Mouse (Mus musculus) skeletal muscle tissue, adult 2 months (tissue): ENCODE measurements around the gene Fsip1.
A peak's percentile ranks its signal among the peaks of the same experiment; 100 is the strongest.

Source experiments
- DNase-seq: peaks from one replicate; pipeline ENCODE4 v3.0.0-alpha.2; 2012; ENCODE audit warnings: low read depth, low spot score

Fsip1 gene

GRCm38 (mm10) chr2:118125211-118125939, 131.4 kb downstream of the Fsip1 start:
- no peak for DNase-seq

DNA sequence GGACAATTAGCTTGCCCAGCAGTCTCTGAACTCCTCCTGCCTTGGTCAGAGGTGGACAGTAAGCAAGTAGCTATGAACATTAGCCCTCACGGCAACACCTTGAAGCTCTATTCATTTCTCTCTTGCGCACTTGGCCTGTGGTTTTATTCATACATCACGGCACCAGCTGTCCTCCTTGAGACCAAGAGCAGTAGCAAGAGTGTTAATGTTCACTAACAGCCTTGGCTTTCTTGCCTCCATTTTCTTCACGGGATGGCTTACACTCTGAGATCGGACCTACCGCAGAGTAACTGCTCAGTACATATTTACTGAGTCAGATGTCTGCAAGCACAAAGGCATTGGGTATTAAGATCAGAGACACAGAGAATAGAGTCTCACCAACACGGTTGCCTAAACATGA, 132.3 kb downstream of the Fsip1 start:
- no peak for DNase-seq

GRCm38 (mm10) chr2:118123743-118124142, 133.0 kb downstream of the Fsip1 start:
- no peak for DNase-seq

DNA sequence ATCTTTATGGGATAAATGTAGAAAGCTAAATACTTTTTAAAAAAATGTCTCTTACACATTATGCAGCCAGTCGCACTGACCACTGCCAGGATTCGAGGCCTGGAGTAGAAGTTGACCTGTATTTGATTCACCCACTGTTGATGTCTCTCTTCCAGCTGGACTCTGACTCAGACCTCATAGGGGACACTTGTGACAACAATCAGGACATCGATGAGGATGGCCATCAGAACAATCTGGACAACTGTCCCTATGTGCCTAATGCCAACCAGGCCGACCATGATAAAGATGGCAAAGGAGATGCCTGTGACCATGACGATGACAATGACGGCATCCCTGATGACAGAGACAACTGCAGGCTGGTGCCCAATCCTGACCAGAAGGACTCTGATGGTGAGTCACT, 134.5 kb downstream of the Fsip1 start:
- no peak for DNase-seq

DNA sequence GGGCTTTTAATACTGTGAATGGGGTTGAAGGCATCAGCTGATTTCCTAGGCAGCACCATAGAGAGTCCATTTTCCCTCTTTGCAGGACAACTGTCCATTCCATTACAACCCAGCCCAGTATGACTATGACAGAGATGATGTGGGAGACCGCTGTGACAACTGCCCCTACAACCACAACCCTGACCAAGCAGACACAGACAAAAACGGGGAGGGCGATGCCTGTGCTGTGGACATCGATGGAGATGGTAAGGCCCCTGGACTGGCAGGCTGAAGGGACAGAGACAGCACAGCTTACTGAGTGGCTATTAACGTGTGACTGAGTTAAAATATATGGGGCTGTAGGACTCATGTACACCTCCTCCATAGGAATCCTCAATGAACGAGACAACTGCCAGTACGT, 136.0 kb downstream of the Fsip1 start:
- no peak for DNase-seq

DNA sequence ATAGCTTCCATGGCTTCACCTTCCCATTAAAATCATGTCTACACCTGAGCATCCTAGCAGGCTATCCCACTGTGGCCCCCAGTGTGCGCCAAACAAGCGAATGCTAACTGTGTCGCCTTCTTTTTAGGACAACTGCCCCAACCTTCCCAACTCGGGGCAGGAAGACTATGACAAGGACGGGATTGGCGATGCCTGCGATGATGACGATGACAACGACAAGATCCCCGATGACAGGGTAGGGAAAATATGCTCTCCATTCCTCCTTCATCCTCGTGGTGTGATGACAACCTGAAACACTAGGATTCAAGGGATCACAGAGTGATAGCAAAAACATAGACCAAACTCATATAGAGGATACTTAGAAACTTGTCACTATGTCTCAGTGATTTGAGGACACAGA, 136.7 kb downstream of the Fsip1 start:
- no peak for DNase-seq

DNA sequence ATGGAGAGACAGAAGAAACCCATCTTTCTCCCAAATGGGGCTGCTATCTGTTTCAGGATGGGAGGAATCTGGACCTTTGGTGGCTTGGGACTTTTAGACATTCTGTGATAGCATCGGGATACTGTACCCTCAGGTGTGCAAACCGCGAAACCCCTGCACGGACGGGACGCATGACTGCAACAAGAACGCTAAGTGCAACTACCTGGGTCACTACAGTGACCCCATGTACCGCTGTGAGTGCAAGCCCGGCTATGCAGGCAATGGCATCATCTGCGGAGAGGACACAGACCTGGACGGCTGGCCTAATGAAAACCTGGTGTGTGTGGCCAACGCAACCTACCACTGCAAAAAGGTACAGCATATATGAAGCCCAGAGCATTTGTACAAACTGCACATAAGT, 137.1 kb downstream of the Fsip1 start:
- DNase-seq, result no peak

DNA sequence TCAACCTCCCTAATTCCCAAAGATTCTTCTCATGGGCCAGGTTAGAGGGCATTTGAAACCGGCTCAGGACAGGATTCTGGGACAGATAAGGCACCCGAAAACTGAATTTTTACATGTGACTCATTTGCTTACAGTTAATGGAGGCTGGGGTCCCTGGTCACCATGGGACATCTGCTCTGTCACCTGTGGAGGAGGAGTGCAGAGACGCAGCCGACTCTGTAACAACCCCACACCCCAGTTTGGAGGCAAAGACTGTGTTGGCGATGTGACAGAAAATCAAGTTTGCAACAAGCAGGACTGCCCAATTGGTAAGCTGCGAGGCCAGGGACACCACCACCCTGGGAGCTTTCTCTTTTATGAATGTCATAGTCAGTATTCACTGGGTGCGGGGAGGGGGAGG, 138.3 kb downstream of the Fsip1 start:
- DNase-seq, result no peak

DNA sequence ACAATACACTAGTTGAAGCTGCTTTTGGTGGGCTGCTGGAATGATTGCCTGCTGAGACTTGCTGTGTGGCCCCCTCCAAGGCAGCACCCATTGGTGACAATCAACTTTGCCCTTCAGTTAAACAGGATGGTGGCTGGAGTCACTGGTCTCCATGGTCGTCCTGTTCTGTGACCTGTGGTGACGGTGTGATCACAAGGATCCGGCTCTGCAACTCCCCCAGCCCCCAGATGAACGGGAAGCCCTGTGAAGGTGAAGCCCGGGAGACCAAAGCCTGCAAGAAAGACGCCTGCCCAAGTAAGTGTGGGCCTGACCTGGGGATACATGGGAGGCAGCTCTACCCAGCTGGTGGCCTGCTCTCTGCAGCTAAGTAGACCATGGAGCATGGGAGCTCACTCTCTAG, 138.7 kb downstream of the Fsip1 start:
- no peak for DNase-seq

- DNase-seq, result no peak
These were observed 139.4 kb downstream of the Fsip1 start for GRCm38 (mm10) chr2:118117401-118117800.

GRCm38 (mm10) chr2:118116754-118117290, 139.9 kb downstream of the Fsip1 start:
- no peak for DNase-seq

GRCm38 (mm10) chr2:118116180-118116579, 140.6 kb downstream of the Fsip1 start:
- no peak for DNase-seq

DNA sequence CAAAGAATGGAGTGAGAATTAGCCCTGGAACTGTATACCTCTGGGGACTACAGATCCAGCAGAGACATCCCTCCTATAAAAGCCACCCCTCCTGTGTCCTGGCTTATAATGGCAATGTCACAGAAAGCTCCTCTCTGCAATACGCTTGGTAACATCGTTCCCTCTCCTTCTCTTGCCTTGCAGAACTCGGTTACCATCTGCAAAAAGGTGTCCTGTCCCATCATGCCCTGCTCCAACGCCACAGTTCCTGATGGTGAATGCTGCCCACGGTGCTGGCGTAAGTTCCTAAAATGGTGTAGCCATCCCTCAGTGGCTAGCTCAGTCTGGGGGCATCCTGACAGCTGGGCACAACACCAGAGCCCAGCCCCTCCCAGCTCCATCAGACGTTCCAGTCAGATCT, 141.1 kb downstream of the Fsip1 start:
- no peak for DNase-seq

- DNase-seq, result no peak
These were observed 142.1 kb downstream of the Fsip1 start for GRCm38 (mm10) chr2:118114671-118115070.

DNA sequence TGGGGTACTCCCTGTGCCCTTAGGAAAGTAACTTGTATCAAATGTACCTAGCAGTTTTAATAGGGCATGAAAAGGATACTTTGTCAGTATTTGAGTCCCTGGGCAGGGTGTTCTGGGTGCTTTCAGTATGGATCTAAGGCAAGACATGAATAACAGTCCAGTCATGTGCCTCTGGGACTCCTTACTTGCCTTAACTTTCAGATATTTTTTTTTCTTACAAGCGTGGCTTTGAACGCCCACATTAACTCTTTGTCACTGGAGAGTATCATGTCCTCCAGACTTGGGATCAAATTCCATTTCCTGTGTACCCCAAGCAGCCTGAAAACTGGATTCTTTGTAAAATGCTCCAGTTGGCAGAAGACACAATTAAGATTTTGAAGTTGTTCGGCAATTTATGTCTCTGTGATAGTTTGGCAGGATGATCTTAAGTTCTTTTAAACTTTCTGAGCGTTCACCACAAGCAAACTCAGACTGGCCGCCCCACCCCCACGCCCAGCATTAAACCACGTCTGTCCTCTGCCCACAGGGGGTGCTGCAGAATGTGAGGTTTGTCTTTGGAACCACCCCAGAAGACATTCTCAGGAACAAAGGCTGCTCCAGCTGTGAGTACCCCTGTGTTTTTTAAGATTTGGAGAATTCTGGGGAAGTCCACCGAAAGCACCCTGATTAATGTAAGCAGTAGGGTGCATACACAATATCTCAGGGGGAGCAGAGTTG, 142.8 kb downstream of the Fsip1 start:
- DNase-seq, result no peak

DNA sequence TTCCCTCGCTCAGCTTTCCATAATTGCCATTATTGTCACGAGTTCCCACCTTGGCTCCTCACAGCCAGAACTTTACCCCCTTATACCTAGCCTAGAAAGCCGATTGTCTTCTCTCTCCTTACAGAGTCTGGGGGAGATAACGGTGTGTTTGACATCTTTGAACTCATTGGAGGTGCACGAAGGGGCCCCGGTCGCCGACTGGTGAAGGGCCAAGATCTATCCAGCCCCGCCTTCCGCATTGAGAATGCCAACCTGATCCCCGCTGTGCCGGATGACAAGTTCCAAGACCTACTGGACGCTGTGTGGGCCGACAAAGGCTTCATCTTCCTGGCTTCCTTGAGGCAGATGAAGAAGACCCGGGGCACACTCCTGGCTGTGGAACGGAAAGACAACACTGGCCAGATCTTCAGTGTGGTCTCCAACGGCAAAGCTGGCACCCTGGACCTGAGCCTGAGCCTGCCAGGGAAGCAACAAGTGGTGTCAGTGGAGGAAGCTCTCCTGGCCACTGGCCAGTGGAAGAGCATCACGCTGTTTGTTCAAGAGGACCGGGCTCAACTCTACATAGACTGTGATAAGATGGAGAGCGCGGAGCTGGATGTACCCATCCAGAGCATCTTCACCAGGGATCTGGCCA, 143.8 kb downstream of the Fsip1 start:
- DNase-seq, result peak; percentile 18

- no peak for DNase-seq
These were observed 144.3 kb downstream of the Fsip1 start for GRCm38 (mm10) chr2:118112438-118112837.

DNA sequence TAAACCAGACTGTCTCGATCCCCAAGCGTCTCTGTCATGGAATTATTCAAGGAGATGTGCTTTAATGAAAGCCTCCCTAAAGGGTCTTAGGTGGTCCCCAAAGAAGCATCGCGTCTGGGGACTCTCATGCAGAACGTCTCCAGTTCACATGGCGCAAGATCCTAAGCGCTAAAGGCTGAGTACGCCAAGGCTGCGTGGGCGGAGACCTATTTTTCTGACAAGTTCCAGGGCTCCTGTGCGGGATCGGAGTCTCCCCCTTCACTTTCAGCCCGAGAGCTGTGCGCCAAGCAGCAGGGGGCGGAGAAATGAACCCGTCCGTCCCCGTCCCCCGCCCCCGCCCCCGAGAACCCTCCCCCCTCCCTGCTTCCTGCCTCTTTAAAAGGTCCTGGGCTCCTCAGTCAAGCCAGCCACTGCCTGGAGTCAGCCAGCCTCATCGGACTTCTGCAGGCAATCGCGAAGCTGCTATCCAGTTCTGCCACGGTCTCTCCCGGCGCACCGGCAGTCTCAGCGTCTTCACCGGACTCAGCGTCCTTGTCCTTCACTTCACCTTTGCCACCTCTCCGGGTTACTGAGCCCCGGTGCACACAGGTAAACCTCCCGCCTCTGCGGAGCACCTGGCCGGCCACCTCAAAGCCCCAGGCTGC, 145.2 kb downstream of the Fsip1 start, which contains the start of gene Thbs1:
Gene Thbs1 (plus strand): TSS at position 389 of the 644 bp plus-strand sequence.
- peak; percentile 71 for DNase-seq

DNA sequence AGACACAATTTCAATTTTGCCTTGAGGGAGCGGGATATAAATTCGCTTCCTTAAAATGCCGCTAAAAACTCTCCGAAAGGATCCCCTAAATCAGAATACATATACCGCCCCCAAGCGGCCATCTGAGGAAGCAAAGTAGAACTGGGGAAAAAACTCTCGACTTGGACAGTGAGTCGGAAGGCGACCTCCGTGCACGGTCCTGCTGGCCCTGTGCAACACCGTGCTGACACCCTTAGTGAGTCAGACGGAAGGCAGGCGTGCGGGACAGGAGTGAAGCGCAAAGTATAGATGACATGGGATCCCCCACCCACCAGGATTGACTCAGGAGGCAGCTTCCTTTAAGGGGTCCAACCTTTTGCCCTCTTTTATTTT, 145.7 kb downstream of the Fsip1 start:
- DNase-seq, result peak; percentile 70

GRCm38 (mm10) chr2:118110225-118110915, 146.4 kb downstream of the Fsip1 start:
- DNase-seq, result peak; percentile 56

DNA sequence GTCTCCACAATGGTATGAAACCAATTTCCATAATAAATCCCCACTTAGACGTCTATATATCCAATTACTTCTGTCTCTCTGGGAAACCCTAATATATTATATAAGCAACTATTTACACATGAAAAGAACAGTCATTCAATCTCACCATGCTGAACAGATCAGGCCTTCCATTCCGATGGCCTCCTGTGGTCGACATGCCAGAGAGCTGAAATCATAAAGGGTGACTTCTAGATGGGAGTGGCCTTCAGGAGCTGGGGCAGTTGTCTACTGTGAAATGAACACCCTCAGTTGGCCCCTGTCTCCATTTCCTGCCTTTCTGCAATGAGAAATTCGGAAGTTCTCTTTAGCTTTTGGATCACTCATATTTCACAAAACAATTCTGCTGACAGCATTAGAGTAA, 154.6 kb downstream of the Fsip1 start:
- DNase-seq, result no peak
